14 mouse cellular contexts compared by ENCODE assay signal in the genomic region with DNA sequence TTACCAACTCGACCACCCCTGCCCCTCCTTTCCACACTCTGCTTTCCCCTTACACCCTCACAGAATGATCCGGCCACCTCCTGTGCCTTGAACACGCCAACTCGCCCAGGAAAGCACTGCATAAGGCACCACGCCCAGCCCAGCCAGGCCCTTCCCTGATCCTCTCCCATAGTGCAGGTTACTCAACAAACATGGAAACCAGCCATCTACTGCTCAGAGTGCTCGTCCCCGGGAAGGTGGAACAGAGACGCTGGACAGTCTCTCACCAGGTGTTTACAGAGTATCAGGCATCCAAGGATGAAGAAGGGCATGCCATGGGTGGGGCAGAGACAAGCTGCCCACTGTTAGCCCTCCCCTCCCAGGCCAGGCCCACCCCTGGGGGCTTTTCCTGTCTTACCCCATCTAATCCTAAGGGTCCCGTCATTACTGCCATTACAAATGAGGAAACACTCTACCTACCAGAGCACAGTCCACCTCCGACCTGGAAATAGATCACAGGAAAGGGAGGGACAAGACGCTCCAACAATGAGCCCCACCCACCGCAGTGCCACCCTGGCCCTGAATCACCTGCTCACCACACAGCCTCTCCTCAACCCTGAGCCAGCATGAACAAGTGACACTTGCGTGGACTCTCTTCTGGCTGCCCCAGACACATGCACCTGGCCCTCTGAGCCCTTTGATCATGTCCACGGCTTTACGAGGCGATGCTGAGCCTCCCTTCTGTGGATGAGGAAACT. TPM values are rescaled to one million over a fixed set of nuclear protein-coding genes. Genes with fewer than 3 reads are reported as not detected.
A peak's percentile ranks its signal among the peaks of the same experiment; 100 is the strongest.
DNase-seq lines count a peak whose midpoint lies in the region; ATAC-seq lines count a peak whose summit lies in the region.
"Had no signal": no experiment of that assay in that cellular context is flagged by ENCODE, and none has a peak within 500 bp of the region (broad histone marks: within the 10 kb centered on the region; RNA-seq: fewer than 3 reads in every experiment).

No protein-coding gene starts in this region.

- H3K9me3 ChIP-seq in forebrain, embryonic 15.5 days = no peaks in the 10 kb centered on the region
- H3K9me3 ChIP-seq: embryonic facial prominence, embryonic 10.5 days; hindbrain, embryonic 13.5 days; limb, embryonic 13.5 days; midbrain, embryonic 12.5 days; neural tube, embryonic 13.5 days had no signal

- H3K4me2 ChIP-seq in forebrain, embryonic 15.5 days (replicated peaks) = no peak overlapping the region
- H3K4me2 ChIP-seq: hindbrain, embryonic 13.5 days; limb, embryonic 13.5 days; midbrain, embryonic 12.5 days; neural tube, embryonic 13.5 days had no signal

- no peaks in the 10 kb centered on the region for H3K4me1 ChIP-seq in forebrain, embryonic 15.5 days
- H3K4me1 ChIP-seq: hindbrain, embryonic 13.5 days; limb, embryonic 13.5 days; midbrain, embryonic 12.5 days; neural tube, embryonic 13.5 days had no signal

- H3K36me3 ChIP-seq in forebrain, embryonic 15.5 days = peaks cover 33% of the 10 kb centered on the region

- H3K9ac ChIP-seq in forebrain, embryonic 15.5 days (replicated peaks) = no peak overlapping the region
- H3K9ac ChIP-seq: hindbrain, embryonic 13.5 days; limb, embryonic 13.5 days; midbrain, embryonic 12.5 days had no signal

- peak; percentile 41 for DNase-seq in left cerebral cortex, postnatal 4 days
- DNase-seq in left cerebral cortex, adult 18-20 months (ENCODE audit: low spot score in 2 of 2) = no peak
- peak; percentile 44 for DNase-seq in cerebellum, adult 8-10 months
- DNase-seq in lung, postnatal 14 days = peak; percentile 31
- no peak for DNase-seq in right cerebral cortex, postnatal 36 days (ENCODE audit: low spot score in 2 of 2)
- DNase-seq in layer of hippocampus, adult 9-10 months (ENCODE audit: low spot score) = no peak
- DNase-seq: right cerebral cortex, adult 18-20 months had no signal

- no peak overlapping the region for H3K27ac ChIP-seq in forebrain, embryonic 15.5 days (replicated peaks)
- H3K27ac ChIP-seq: hindbrain, embryonic 13.5 days; limb, embryonic 13.5 days; midbrain, embryonic 12.5 days; neural tube, embryonic 13.5 days had no signal

- peak; percentile 28 for ATAC-seq in CD4-positive, CD25-positive, alpha-beta regulatory T cell, adult 4 months
- ATAC-seq in forebrain, embryonic 15.5 days (replicated peaks) = no peak

- no peak overlapping the region for H3K4me3 ChIP-seq in forebrain, embryonic 15.5 days
- H3K4me3 ChIP-seq: hindbrain, embryonic 13.5 days; limb, embryonic 13.5 days; midbrain, embryonic 12.5 days; neural tube, embryonic 13.5 days had no signal

- no peaks in the 10 kb centered on the region for H3K27me3 ChIP-seq in forebrain, embryonic 15.5 days
- H3K27me3 ChIP-seq: hindbrain, embryonic 13.5 days; limb, embryonic 13.5 days; midbrain, embryonic 12.5 days; neural tube, embryonic 13.5 days had no signal

- 88% methylated on average over 16 of the region's 16 CpGs for WGBS in forebrain, embryonic 15.5 days

- intact Hi-C loops in left cerebral cortex, postnatal 4 days (cut with DNase I) = no loop called here

RNA-seq across cellular contexts. Expression of a gene that starts 14.2 kb away (rescaled TPM):
- 10 to 100 TPM; 15.1 to 16.8 TPM for total RNA-seq in left cerebral cortex, postnatal 4 days (2021)
- 10 to 100 TPM; 24.2 to 26.7 TPM for total RNA-seq in left cerebral cortex, adult 18-20 months (2021)
- 10 to 100 TPM; 23.6 to 29.8 TPM for polyA plus RNA-seq in CD4-positive, CD25-positive, alpha-beta regulatory T cell, adult 4 months (2017; shearing (Covaris generic))
- 17.7 and 18.0 TPM in 2 replicates for polyA plus RNA-seq in forebrain, embryonic 15.5 days (2015; fragmentation: Nextera tagmentation; extraction: Ambion mirVana)

RNA-seq across cellular contexts. Expression of a gene that starts 15.0 kb away (rescaled TPM):
- total RNA-seq in left cerebral cortex, postnatal 4 days (2021) = 1 to 10 TPM; 6.5 to 7.8 TPM
- total RNA-seq in left cerebral cortex, adult 18-20 months (2021) = 10 to 100 TPM; 10.6 to 11.4 TPM
- polyA plus RNA-seq in CD4-positive, CD25-positive, alpha-beta regulatory T cell, adult 4 months (2017; shearing (Covaris generic)) = 1 to 10 TPM; 2.8 to 3.0 TPM
- 1.9 and 2.0 TPM in 2 replicates for polyA plus RNA-seq in forebrain, embryonic 15.5 days (2015; fragmentation: Nextera tagmentation; extraction: Ambion mirVana)

RNA-seq across cellular contexts. Expression of a gene that starts 26.7 kb away (rescaled TPM):
- total RNA-seq in left cerebral cortex, postnatal 4 days (2021) = 10 to 100 TPM; 17.7 to 18.7 TPM
- 10 to 100 TPM in 1 of 2 experiments, 1 to 10 TPM in 1; 7.7 to 12.9 TPM for total RNA-seq in left cerebral cortex, adult 18-20 months (2021)
- polyA plus RNA-seq in CD4-positive, CD25-positive, alpha-beta regulatory T cell, adult 4 months (2017; shearing (Covaris generic)) = 10 to 100 TPM; 25.9 to 29.4 TPM
- 17.4 and 17.5 TPM in 2 replicates for polyA plus RNA-seq in forebrain, embryonic 15.5 days (2015; fragmentation: Nextera tagmentation; extraction: Ambion mirVana)

RNA-seq across cellular contexts. Expression of a gene that starts 31.4 kb away (rescaled TPM):
- 100 to 1,000 TPM; 195 to 197 TPM for total RNA-seq in left cerebral cortex, postnatal 4 days (2021)
- 100 to 1,000 TPM; 215 to 224 TPM for total RNA-seq in left cerebral cortex, adult 18-20 months (2021)
- polyA plus RNA-seq in CD4-positive, CD25-positive, alpha-beta regulatory T cell, adult 4 months (2017; shearing (Covaris generic)) = 10 to 100 TPM in 1 of 2 experiments, 1 to 10 TPM in 1; 8.9 to 11.3 TPM
- polyA plus RNA-seq in forebrain, embryonic 15.5 days (2015; fragmentation: Nextera tagmentation; extraction: Ambion mirVana) = 16.2 and 17.4 TPM in 2 replicates

RNA-seq across cellular contexts. Expression of a gene that starts 44.3 kb away (rescaled TPM):
- total RNA-seq in left cerebral cortex, postnatal 4 days (2021) = 10 to 100 TPM; 29.4 to 36.1 TPM
- total RNA-seq in left cerebral cortex, adult 18-20 months (2021) = 10 to 100 TPM; 60.8 to 65.2 TPM
- polyA plus RNA-seq in CD4-positive, CD25-positive, alpha-beta regulatory T cell, adult 4 months (2017; shearing (Covaris generic)) = under 1 TPM; 0.22 to 0.42 TPM
- polyA plus RNA-seq in forebrain, embryonic 15.5 days (2015; fragmentation: Nextera tagmentation; extraction: Ambion mirVana) = 4.8 and 5.5 TPM in 2 replicates

Comparison
In these comparisons a context has a peak if more than half of its experiments do, and no peak if none do; other contexts are left out.
1. DNase-seq: peak in left cerebral cortex, postnatal 4 days (single experiment), cerebellum, adult 8-10 months (single experiment) and lung, postnatal 14 days (single experiment); none in left cerebral cortex, adult 18-20 months (0 of 2), right cerebral cortex, postnatal 36 days (0 of 2) and layer of hippocampus, adult 9-10 months (single experiment).